Mouse (Mus musculus) forebrain, embryonic 13.5 days (tissue): ENCODE measurements around the gene Ankmy1. TPM values are rescaled to one million over a fixed set of nuclear protein-coding genes. Genes with fewer than 3 reads are reported as not detected.

Source experiments
- ATAC-seq: fragments of 200-750 bp; cut with Nextera tagmentation; 2 replicates; pipeline ENCODE4 v1.8.0; 2017
- H3K27ac ChIP-seq: fragments of 300-500 bp; sonication (generic); 2 replicates; pipeline ENCODE4 v1.5.1; 2015; ENCODE audit warnings: inconsistent platforms, mild to moderate bottlenecking, moderate library complexity
- H3K27me3 ChIP-seq: fragments of 300-500 bp; sonication (generic); 2 replicates; pipeline ENCODE4 v1.6.1; 2015; ENCODE audit warnings: mild to moderate bottlenecking, inconsistent platforms
- H3K36me3 ChIP-seq: fragments of 300-500 bp; sonication (generic); 2 replicates; pipeline ENCODE4 v1.6.1; 2015; ENCODE audit warnings: mild to moderate bottlenecking, inconsistent platforms; ENCODE audit not compliant: poor library complexity, severe bottlenecking
- H3K4me1 ChIP-seq: fragments of 300-500 bp; sonication (generic); 2 replicates; pipeline ENCODE4 v1.6.1; 2015; ENCODE audit warnings: inconsistent platforms
- H3K4me2 ChIP-seq: fragments of 300-500 bp; sonication (generic); 2 replicates; pipeline ENCODE4 v1.6.1; 2015; ENCODE audit warnings: inconsistent platforms, mild to moderate bottlenecking, moderate library complexity
- H3K4me3 ChIP-seq: fragments of 300-500 bp; sonication (generic); 2 replicates; pipeline ENCODE4 v1.5.1; 2015; ENCODE audit warnings: mild to moderate bottlenecking, inconsistent platforms
- H3K9ac ChIP-seq: fragments of 300-500 bp; sonication (generic); 2 replicates; pipeline ENCODE4 v1.6.1; 2015; ENCODE audit warnings: mild to moderate bottlenecking, inconsistent platforms
- H3K9me3 ChIP-seq: fragments of 300-500 bp; sonication (generic); replicated peaks from 2 replicates; pipeline ENCODE4 v1.6.1; 2016; ENCODE audit warnings: inconsistent platforms
- WGBS: fragments of 180-500 bp; shearing (Covaris S2); methylation state at CpG from one replicate; pipeline ENCODE4 v1.1.7; 2015; 5-methylcytosine and 5-hydroxymethylcytosine counted together
- polyA plus RNA-seq: library from polyadenylated mRNA; unstranded; fragments of >200 nt; fragmentation: Nextera tagmentation; extraction: Ambion mirVana; gene quantifications from 2 replicates; pipeline ENCODE4 v1.2.1, GENCODE M21; 2015

The Ankmy1 gene
- polyA plus RNA-seq, 1 experiment from 2014 or later, result 1.4 TPM

DNA sequence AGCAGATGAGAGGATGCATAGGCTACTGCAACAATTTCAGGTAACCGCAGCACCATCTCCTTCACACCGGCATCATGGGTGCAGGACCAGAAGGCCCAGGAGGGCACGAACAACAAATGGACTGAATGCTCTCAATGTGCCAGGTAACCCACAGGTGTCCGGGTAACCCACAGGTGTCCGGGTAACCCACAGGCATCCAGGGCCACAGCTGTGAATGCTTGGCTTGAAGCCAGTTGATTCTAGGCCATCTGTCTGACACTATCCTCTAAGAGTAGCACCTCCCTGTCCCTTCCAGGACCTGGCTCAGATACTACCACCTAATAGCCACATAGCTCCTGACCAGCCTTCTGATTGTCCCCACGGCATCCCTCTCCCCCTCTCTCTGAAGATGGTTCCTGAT lies 20.7 kb downstream of the Ankmy1 start:
- no peak for ATAC-seq
- Histone ChIP-seq H3K27me3 (no peaks in the 10 kb centered on the region), H3K4me1 (no peaks in the 10 kb centered on the region), H3K27ac (no peak overlapping the region), H3K9ac (no peak overlapping the region), H3K4me3 (no peak overlapping the region), H3K4me2 (no peak overlapping the region), H3K36me3 (no peaks in the 10 kb centered on the region), H3K9me3 (no peaks in the 10 kb centered on the region)
- WGBS, result 91% methylated on average over 6 of the region's 6 CpGs

DNA sequence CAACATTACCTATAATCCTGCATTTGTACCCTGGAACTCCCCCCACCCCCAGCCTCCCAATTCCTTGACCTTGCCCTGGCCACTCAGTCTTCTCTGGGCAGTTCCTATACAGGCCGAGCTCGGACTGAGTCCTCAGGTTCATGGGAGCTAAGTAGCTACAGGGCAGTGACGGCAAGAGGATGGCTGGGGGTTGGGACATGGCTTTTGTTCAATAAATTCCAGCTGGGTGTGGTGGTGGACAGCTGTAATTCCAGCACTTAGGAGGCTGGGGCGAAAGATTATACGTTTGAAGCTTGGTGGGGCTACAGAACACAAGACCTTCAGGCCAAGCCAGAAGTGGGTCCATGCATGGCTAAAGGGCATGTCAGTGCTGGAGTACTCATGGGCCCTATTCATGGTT lies 22.6 kb downstream of the Ankmy1 start:
- Histone ChIP-seq H3K4me2 (no peak overlapping the region), H3K9me3 (no peaks in the 10 kb centered on the region), H3K36me3 (no peaks in the 10 kb centered on the region), H3K9ac (no peak overlapping the region), H3K4me3 (no peak overlapping the region), H3K4me1 (no peaks in the 10 kb centered on the region), H3K27ac (no peak overlapping the region), H3K27me3 (no peaks in the 10 kb centered on the region)
- WGBS, result 81% methylated on average over 5 of the region's 5 CpGs
- no peak for ATAC-seq

DNA sequence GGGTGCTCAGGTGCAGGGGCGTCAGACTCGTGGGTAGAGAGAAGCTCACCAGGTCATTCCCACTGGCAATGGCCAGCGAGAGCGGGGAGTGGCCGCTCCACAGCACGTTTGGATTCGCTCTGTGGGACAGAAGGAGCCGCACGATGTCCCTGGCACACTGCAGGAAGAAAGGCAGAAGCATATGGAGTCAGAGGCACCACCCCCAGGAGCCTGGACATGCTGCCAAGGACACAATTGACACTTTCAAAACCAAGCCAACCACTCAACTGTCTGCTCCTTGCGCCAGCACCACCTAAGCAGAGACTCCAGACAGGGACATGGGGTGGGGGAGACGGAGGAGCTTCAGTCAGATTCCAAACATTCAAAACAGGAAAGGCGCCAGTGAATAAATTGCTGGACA lies 23.4 kb downstream of the Ankmy1 start:
- H3K36me3 ChIP-seq, result no peaks in the 10 kb centered on the region
- H3K4me3 ChIP-seq, result no peak overlapping the region
- no peaks in the 10 kb centered on the region for H3K27me3 ChIP-seq
- ATAC-seq, result peak; percentile 53; the same call in 1 of the 2 replicates
- no peaks in the 10 kb centered on the region for H3K9me3 ChIP-seq
- H3K27ac ChIP-seq, result no peak overlapping the region
- no peak overlapping the region for H3K4me2 ChIP-seq
- no peak overlapping the region for H3K9ac ChIP-seq
- WGBS, result 85% methylated on average over 12 of the region's 12 CpGs
- no peaks in the 10 kb centered on the region for H3K4me1 ChIP-seq

DNA sequence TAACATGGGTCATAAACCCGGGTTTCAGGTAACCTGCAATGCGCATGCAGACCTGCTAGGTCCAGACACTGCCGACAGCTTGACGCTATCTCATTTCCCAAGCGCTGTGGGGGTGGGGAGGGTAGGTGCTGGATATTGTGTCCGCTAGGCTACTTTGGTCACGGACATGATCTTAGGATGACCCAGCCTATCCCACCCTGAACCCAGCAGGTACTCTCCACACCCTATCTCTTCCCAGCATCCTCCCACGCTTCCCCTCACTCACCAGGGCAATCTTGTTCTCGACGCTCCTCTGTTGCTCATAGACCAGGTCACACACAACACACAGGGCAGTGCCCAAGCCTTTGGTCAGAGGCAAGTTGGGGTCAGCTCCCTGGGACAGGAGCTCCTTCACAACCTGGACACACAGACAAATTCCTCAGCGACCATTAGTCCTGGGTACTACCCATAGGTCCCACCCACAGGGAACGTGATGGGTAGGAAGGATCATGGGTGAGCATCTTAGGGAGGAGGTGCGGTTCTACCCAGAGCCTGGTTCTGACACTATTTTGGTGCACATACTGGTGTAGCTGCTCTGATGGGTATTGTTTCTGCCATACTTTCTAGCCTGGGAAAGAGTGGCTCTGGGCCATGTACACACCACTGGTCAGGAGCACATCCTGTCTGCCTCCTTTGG lies 24.5 kb downstream of the Ankmy1 start:
- Histone ChIP-seq H3K27me3 (no peaks in the 10 kb centered on the region), H3K27ac (no peak overlapping the region), H3K4me3 (no peak overlapping the region), H3K36me3 (no peaks in the 10 kb centered on the region), H3K4me1 (no peaks in the 10 kb centered on the region), H3K9me3 (no peaks in the 10 kb centered on the region), H3K9ac (no peak overlapping the region), H3K4me2 (no peak overlapping the region)
- 88% methylated on average over 13 of the region's 13 CpGs for WGBS
- ATAC-seq, result no peak

DNA sequence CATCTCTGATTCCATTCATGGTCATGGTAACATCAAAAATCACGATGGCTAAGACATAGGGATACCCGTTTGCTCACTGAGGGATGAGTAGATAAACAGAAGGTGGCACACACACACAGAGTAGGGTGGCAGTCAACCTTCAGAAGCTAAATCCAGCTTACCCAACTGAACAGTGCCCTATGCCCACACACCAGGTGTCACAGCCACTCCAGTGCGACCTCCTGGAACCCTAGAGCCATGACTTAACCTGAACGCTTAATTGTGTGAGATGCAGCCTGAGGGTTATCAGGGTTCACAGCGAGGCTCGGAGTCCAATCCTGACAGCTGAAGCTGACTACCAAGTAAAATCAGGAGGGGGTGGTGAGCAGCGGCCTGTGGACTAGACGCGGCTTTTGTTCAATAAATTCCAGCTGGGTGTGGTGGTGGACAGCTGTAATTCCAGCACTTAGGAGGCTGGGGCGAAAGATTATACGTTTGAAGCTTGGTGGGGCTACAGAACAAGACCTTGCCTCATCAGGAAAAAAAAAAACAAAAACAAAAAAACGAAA lies 25.2 kb downstream of the Ankmy1 start:
- 68% methylated on average over 12 of the region's 12 CpGs for WGBS
- no peak overlapping the region for H3K9ac ChIP-seq
- no peaks in the 10 kb centered on the region for H3K36me3 ChIP-seq
- H3K27ac ChIP-seq, result no peak overlapping the region
- no peaks in the 10 kb centered on the region for H3K4me1 ChIP-seq
- no peak overlapping the region for H3K4me3 ChIP-seq
- ATAC-seq, result no peak
- no peaks in the 10 kb centered on the region for H3K9me3 ChIP-seq
- H3K4me2 ChIP-seq, result no peak overlapping the region
- no peaks in the 10 kb centered on the region for H3K27me3 ChIP-seq

DNA sequence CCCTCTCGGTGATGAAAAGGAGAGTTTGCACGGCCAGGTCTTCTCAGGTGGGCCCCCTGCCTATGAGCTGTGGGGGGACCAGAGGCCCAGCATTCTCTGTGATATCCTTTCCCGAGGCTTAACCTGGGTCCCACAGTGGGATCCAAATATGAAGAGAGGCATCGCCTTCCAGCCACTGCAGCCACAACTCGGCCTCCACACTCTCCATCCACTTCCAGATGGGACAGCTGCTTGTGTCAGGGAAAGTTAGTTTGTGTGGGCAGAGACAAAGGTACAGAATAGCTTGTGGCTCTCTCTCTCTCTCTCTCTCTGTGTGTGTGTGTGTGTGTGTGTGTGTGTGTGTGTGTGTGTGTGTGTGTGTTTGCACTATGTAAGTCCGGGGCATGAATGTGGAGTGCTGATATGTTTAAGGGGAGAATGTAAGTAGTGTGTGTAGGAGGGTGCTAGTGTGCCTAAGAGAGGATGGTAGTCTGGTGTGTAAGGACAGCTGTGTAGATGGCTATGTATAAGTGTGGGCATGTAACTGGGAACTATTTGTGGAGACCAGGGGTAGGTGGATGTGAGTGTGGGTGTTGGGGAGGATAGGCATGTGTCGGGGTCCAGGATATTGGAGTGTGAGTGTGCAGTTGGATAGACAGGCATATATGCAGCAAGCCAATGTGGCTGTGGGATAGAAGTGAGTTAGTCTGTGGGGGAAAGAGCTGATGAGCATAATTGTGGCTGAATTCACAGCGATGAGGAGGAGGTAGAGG lies 27.2 kb downstream of the Ankmy1 start:
- Histone ChIP-seq H3K9me3 (no peaks in the 10 kb centered on the region), H3K36me3 (no peaks in the 10 kb centered on the region), H3K27me3 (no peaks in the 10 kb centered on the region), H3K4me1 (no peaks in the 10 kb centered on the region), H3K4me2 (no peak overlapping the region), H3K9ac (no peak overlapping the region), H3K4me3 (no peak overlapping the region), H3K27ac (no peak overlapping the region)
- no peak for ATAC-seq
- 88% methylated on average over 8 of the region's 8 CpGs for WGBS

DNA sequence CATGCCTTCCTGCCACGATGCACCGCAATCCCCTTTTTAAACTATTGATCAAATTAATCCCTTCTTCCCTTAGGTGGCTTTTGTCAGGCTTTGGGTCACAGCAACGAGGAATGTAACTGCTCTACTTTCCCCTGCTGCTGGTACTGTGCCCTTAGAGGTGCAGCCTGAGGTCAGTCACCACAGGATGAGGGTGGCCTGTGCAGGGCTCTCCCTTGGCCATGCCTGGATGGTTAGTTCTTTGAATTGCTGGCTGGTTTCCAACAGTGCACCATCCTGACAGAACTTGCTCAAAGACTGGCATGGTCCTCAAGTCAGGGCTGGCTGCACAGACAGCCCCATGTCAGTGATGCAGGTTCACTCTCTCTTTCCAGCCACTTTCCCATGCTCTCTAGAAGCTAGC lies 28.7 kb downstream of the Ankmy1 start:
- Histone ChIP-seq H3K4me2 (no peak overlapping the region), H3K9ac (no peak overlapping the region), H3K4me1 (no peaks in the 10 kb centered on the region), H3K9me3 (no peaks in the 10 kb centered on the region), H3K36me3 (no peaks in the 10 kb centered on the region), H3K27ac (no peak overlapping the region), H3K27me3 (no peaks in the 10 kb centered on the region), H3K4me3 (no peak overlapping the region)
- no peak for ATAC-seq
- 35% methylated on average over 3 of the region's 3 CpGs for WGBS

DNA sequence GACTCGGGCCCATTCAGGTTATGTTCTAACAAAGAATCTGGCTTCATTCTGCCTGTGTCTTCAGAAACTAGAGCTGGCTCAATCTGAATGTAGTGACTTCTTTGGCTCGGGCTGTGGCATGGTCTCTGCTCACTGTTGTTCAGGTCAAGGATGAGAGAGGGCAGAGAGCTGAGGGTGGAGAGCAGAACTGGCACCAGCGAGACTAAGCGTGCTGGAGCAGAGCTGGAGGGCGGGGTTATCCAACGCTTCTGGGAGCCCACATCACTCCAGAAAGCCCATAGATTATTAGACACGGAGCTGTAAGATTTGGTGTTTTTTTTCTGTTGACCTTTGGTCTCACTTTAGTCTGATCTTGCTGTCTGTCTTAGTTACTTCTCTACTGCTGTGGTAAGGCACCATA lies 30.0 kb downstream of the Ankmy1 start:
- Histone ChIP-seq H3K4me2 (no peak overlapping the region), H3K36me3 (no peaks in the 10 kb centered on the region), H3K4me1 (no peaks in the 10 kb centered on the region), H3K9me3 (no peaks in the 10 kb centered on the region), H3K27me3 (no peaks in the 10 kb centered on the region), H3K9ac (no peak overlapping the region), H3K27ac (no peak overlapping the region), H3K4me3 (no peak overlapping the region)
- WGBS, result 89% methylated on average over 7 of the region's 7 CpGs
- no peak for ATAC-seq

DNA sequence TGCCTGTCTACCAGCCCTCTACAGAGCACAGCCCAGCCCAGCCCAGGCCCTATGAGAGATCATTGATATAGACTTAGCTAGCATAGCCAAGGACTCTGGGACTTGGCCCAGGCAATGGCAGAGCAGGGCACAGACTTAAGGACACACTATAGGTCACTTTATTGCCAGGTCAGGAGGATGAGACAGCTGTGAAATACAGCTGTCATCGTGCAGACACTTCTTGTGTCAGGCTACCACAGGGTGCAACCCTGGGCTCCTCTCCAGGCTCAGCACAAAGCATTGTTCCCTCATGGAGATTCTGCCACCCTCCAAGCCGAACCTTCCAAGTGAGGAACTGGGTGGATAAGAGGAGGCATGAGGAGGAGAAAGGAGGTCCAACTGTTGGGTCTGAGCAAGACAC lies 32.7 kb downstream of the Ankmy1 start:
- H3K36me3 ChIP-seq, result no peaks in the 10 kb centered on the region
- H3K9ac ChIP-seq, result no peak overlapping the region
- no peak overlapping the region for H3K4me2 ChIP-seq
- peaks cover 9% of the 10 kb centered on the region for H3K4me1 ChIP-seq
- WGBS, result 73% methylated on average over 2 of the region's 2 CpGs
- H3K27me3 ChIP-seq, result no peaks in the 10 kb centered on the region
- H3K9me3 ChIP-seq, result no peaks in the 10 kb centered on the region
- ATAC-seq, result no peak
- no peak overlapping the region for H3K4me3 ChIP-seq
- H3K27ac ChIP-seq, result no peak overlapping the region

DNA sequence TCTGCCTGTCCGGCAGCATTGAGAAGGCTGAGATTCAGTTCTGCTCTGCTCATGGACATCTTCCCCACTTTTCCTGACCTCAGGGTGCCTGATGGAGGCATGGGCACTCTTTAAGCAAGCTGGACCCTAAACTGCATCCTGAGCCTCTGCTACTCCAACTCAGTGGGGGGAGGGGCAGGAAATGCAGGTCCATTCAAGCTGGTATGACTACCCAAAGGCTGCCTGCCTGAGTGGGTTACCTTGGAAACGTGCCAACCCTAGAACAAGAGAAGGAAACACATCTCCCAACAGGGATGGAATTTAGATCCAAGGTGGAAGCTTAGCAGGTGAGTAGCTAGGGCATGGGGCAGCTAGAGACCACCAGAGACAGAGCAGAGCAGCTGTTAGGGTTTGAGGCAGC lies 36.5 kb downstream of the Ankmy1 start:
- Histone ChIP-seq H3K9me3 (no peaks in the 10 kb centered on the region), H3K4me1 (peaks cover 9% of the 10 kb centered on the region), H3K36me3 (peaks cover 3% of the 10 kb centered on the region; the same call in 1 of the 2 replicates), H3K4me3 (no peak overlapping the region), H3K4me2 (no peak overlapping the region), H3K27me3 (no peaks in the 10 kb centered on the region), H3K27ac (no peak overlapping the region), H3K9ac (no peak overlapping the region)
- WGBS, result 67% methylated on average over 2 of the region's 2 CpGs
- ATAC-seq, result no peak

DNA sequence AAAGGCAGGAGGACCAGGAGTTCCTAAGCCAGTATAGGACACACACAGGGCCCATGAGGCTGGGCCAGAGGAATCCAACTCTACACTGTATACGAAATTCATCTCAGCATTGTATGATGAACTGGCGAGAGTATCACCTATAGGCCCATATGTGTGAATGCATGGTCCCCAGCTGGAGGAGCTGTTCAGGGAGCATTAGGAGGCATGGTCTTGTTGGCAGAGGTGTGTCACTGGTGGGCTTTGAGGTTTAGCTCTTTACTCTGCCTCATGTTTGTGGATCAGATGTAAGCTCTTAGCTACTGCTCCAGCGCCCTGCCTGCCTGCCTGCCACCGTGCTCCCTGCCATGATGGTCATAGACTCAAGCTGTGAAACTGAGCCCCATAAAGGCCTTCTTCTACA lies 39.4 kb downstream of the Ankmy1 start:
- no peaks in the 10 kb centered on the region for H3K27me3 ChIP-seq
- no peak overlapping the region for H3K9ac ChIP-seq
- H3K9me3 ChIP-seq, result no peaks in the 10 kb centered on the region
- H3K27ac ChIP-seq, result no peak overlapping the region
- H3K36me3 ChIP-seq, result peaks cover 32% of the 10 kb centered on the region
- H3K4me1 ChIP-seq, result peaks cover 9% of the 10 kb centered on the region
- no peak overlapping the region for H3K4me2 ChIP-seq
- 88% methylated on average over 4 of the region's 4 CpGs for WGBS
- no peak overlapping the region for H3K4me3 ChIP-seq
- ATAC-seq, result no peak

DNA sequence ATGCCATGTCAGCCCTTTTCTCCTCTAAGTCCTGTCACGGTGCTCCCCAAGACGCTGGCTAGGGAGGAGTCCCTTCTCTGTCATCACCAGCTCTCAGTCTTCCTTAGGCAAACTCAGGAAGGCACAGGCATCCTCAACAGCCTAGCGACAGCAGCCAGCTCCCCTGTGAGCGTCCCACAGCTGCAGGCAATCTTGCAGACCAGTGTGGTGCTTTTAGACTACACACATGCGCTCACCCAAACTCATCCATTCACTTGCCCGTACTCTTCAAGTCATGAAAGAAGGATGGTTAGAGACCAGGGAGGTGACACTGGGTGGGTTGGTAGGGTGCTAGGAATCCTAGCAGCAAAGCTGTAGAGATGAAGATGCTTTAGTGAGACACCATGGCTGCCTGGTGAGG lies 41.2 kb downstream of the Ankmy1 start:
- Histone ChIP-seq H3K4me2 (no peak overlapping the region), H3K36me3 (peaks cover 50% of the 10 kb centered on the region), H3K9me3 (no peaks in the 10 kb centered on the region), H3K4me1 (peaks cover 9% of the 10 kb centered on the region), H3K4me3 (no peak overlapping the region), H3K9ac (no peak overlapping the region), H3K27ac (peak overlapping the region; percentile 40; the same call in 1 of the 2 replicates), H3K27me3 (no peaks in the 10 kb centered on the region)
- ATAC-seq, result no peak
- 73% methylated on average over 6 of the region's 6 CpGs for WGBS
